Mouse (Mus musculus) liver, embryonic 14.5 days (tissue): ENCODE data around the gene Clk4. TPM values are rescaled to one million over a fixed set of nuclear protein-coding genes. Genes with fewer than 3 reads are reported as not detected.
A peak's percentile ranks its signal among the peaks of the same experiment; 100 is the strongest.

Experiments used
- ATAC-seq: fragments of 200-750 bp; cut with Nextera tagmentation; 2 replicates; pipeline ENCODE4 v1.8.0; 2017; ENCODE audit warnings: moderate number of reproducible peaks, mild to moderate bottlenecking, moderate library complexity; ENCODE audit not compliant: insufficient read depth
- DNase-seq, 3 experiments: peaks; one replicate each; pipeline ENCODE4 v3.0.0-alpha.2; 2012 to 2013; ENCODE audit warnings: low read depth in 3 of 3, low spot score in 3 of 3
- H3K27ac ChIP-seq: fragments of 300-500 bp; sonication (generic); 2 replicates; pipeline ENCODE4 v1.5.1; 2014; ENCODE audit warnings: moderate library complexity, mild to moderate bottlenecking, control low read depth, inconsistent platforms
- H3K27me3 ChIP-seq: fragments of 300-500 bp; sonication (generic); 2 replicates; pipeline ENCODE4 v1.6.1; 2014; ENCODE audit warnings: mild to moderate bottlenecking, low read length, moderate library complexity; ENCODE audit not compliant: control insufficient read depth, insufficient read depth
- H3K36me3 ChIP-seq: fragments of 300-500 bp; sonication (generic); replicated peaks from 2 replicates; pipeline ENCODE4 v1.6.1; 2014; ENCODE audit warnings: low read depth; ENCODE audit not compliant: control insufficient read depth, insufficient read depth
- H3K4me1 ChIP-seq, 2 experiments: fragments of 200-500 bp in 1 of 2; fragments of 300-500 bp in 1 of 2; sonication (generic) in 1 of 2; replicated peaks; 2 replicates each; pipeline ENCODE4 v1.6.1; 2012 to 2014; ENCODE audit warnings: antibody characterized with exemption in 1 of 2, inconsistent platforms in 1 of 2, low read length in 1 of 2; ENCODE audit not compliant: control insufficient read depth in 2 of 2, insufficient read depth in 2 of 2
- H3K4me2 ChIP-seq: fragments of 300-500 bp; sonication (generic); 2 replicates; pipeline ENCODE4 v1.6.1; 2014; ENCODE audit warnings: low read depth, mild to moderate bottlenecking, control low read depth, moderate library complexity
- H3K4me3 ChIP-seq, 2 experiments: fragments of 200-500 bp in 1 of 2; fragments of 300-500 bp in 1 of 2; sonication (generic) in 1 of 2; 2 replicates each; pipeline ENCODE4 v1.5.1; 2012 to 2014; ENCODE audit warnings: low read depth in 2 of 2, low read length in 2 of 2, mild to moderate bottlenecking in 2 of 2, control low read depth in 1 of 2, inconsistent platforms in 1 of 2, moderate library complexity in 1 of 2; ENCODE audit not compliant: insufficient read depth in 1 of 2
- H3K9ac ChIP-seq: fragments of 300-500 bp; sonication (generic); replicated peaks from 2 replicates; pipeline ENCODE4 v1.6.1; 2014; ENCODE audit warnings: mild to moderate bottlenecking, control low read depth, moderate library complexity
- H3K9me3 ChIP-seq: fragments of 300-500 bp; sonication (generic); 2 replicates; pipeline ENCODE4 v1.6.1; 2016; ENCODE audit warnings: low read length, mixed read lengths; ENCODE audit not compliant: control insufficient read depth
- CTCF ChIP-seq: IDR thresholded peaks from 2 replicates; pipeline ENCODE4 v1.5.1; 2016; ENCODE audit warnings: antibody characterized with exemption, low read depth, control low read depth
- EP300 ChIP-seq: IDR thresholded peaks from 2 replicates; pipeline ENCODE4 v1.6.1; 2016; ENCODE audit warnings: antibody characterized with exemption, low read depth
- WGBS: fragments of 180-500 bp; shearing (Covaris S2); extraction: QIAGEN DNeasy Blood & Tissue Kit; methylation state at CpG from one replicate; pipeline ENCODE4 v1.1.7; 2014; ENCODE audit not compliant: insufficient replicate concordance; 5-methylcytosine and 5-hydroxymethylcytosine counted together
- polyA plus RNA-seq, 2 experiments: library from polyadenylated mRNA; depleted of rRNA in 1 of 2; stranded (reverse) in 1 of 2; unstranded in 1 of 2; fragments of >200 nt; fragmentation: Nextera tagmentation in 1 of 2; extraction: Ambion mirVana in 1 of 2; gene quantifications; 2 replicates each; pipeline versions ENCODE4 v1.2.1 to v1.2.3; 2012 to 2014

Clk4 gene
- polyA plus RNA-seq, 2 experiments: 45.2 to 49.9 TPM

GRCm38 (mm10) chr11:51308306-51308705, 46.8 kb downstream of the Clk4 start:
- no peaks in the 10 kb centered on the region for H3K9me3 ChIP-seq
- no peak overlapping the region for H3K4me3 ChIP-seq
- no peak for TF ChIP-seq EP300
- TF ChIP-seq CTCF: no peak
- DNase-seq: no peak
- H3K4me2 ChIP-seq: no peak overlapping the region
- no peak overlapping the region for H3K27ac ChIP-seq
- H3K36me3 ChIP-seq: no peaks in the 10 kb centered on the region
- no peaks in the 10 kb centered on the region for H3K4me1 ChIP-seq
- 28% methylated on average over 5 of the region's 5 CpGs for WGBS
- H3K9ac ChIP-seq: no peak overlapping the region
- H3K27me3 ChIP-seq: no peaks in the 10 kb centered on the region
- no peak for ATAC-seq

DNA sequence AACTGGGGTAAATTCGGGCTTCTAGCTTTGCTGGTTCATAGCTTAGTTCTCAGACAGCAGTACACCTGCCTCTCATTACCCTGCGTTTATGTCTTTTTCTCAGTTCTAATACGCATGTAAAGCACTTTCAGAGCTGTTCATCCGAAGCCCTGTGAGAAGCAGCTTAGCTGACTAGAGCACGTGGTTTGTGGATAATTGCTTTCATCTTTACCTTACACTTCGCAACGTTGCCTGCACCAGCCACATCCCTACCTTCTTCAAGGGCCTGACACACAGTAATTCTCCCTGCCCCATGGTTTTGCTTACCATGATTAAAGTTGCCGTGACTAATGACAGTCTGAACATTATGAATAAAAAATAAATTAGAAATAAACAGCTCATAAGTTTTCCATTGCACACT, 50.3 kb downstream of the Clk4 start:
- Histone ChIP-seq H3K36me3 (no peaks in the 10 kb centered on the region), H3K4me2 (no peak overlapping the region), H3K9me3 (no peaks in the 10 kb centered on the region), H3K4me1 (no peaks in the 10 kb centered on the region), H3K9ac (no peak overlapping the region), H3K27me3 (no peaks in the 10 kb centered on the region), H3K4me3 (no peak overlapping the region), H3K27ac (no peak overlapping the region)
- WGBS: 64% methylated on average over 8 of the region's 8 CpGs
- DNase-seq (no peak), ATAC-seq (no peak)
- no peak for TF ChIP-seq EP300

GRCm38 (mm10) chr11:51315991-51316810, 54.7 kb downstream of the Clk4 start:
- DNase-seq (no peak), ATAC-seq (no peak)
- 65% methylated on average over 7 of the region's 7 CpGs for WGBS
- no peak overlapping the region for H3K4me3 ChIP-seq
- H3K9ac ChIP-seq: no peak overlapping the region
- no peaks in the 10 kb centered on the region for H3K27me3 ChIP-seq
- H3K4me2 ChIP-seq: no peak overlapping the region
- H3K4me1 ChIP-seq: no peaks in the 10 kb centered on the region
- H3K9me3 ChIP-seq: no peaks in the 10 kb centered on the region
- no peaks in the 10 kb centered on the region for H3K36me3 ChIP-seq
- TF ChIP-seq EP300: no peak
- TF ChIP-seq CTCF: no peak
- no peak overlapping the region for H3K27ac ChIP-seq

- Histone ChIP-seq H3K27ac (no peak overlapping the region), H3K36me3 (no peaks in the 10 kb centered on the region), H3K4me2 (no peak overlapping the region), H3K9me3 (no peaks in the 10 kb centered on the region), H3K27me3 (no peaks in the 10 kb centered on the region), H3K4me1 (no peaks in the 10 kb centered on the region), H3K4me3 (no peak overlapping the region), H3K9ac (no peak overlapping the region)
- DNase-seq (no peak), ATAC-seq (no peak)
- TF ChIP-seq EP300: no peak
- TF ChIP-seq CTCF: no peak
Observed at GRCm38 (mm10) chr11:51320609-51321008, 59.1 kb downstream of the Clk4 start.

- H3K36me3 ChIP-seq: no peaks in the 10 kb centered on the region
- no peak for TF ChIP-seq EP300
- 0 out of 2 replicates have a peak, but pooled peaks have one; percentile 16 for TF ChIP-seq CTCF
- no peaks in the 10 kb centered on the region for H3K4me1 ChIP-seq
- H3K27me3 ChIP-seq: no peaks in the 10 kb centered on the region
- ATAC-seq (no peak), DNase-seq (no peak)
- no peak overlapping the region for H3K27ac ChIP-seq
- H3K4me3 ChIP-seq: no peak overlapping the region
- H3K9me3 ChIP-seq: no peaks in the 10 kb centered on the region
- no peak overlapping the region for H3K9ac ChIP-seq
- H3K4me2 ChIP-seq: no peak overlapping the region
- WGBS: 52% methylated on average over 6 of the region's 6 CpGs
Observed at GRCm38 (mm10) chr11:51326908-51327307, 65.4 kb downstream of the Clk4 start.
